Mouse (Mus musculus) layer of hippocampus, postnatal 36 days (tissue): ENCODE data around the gene Rell1. TPM values are rescaled to one million over a fixed set of nuclear protein-coding genes. Genes with fewer than 3 reads are reported as not detected.

Source experiments
- DNase-seq, 2 experiments: peaks; one replicate each; pipeline ENCODE4 v3.0.0; 2022
- total RNA-seq, 2 experiments: library from RNA; stranded (reverse); gene quantifications; 2 replicates each; pipeline ENCODE4 v1.2.3; 2021

Rell1 gene
- total RNA-seq = 10 to 100 TPM; 10.8 to 11.2 TPM

DNA sequence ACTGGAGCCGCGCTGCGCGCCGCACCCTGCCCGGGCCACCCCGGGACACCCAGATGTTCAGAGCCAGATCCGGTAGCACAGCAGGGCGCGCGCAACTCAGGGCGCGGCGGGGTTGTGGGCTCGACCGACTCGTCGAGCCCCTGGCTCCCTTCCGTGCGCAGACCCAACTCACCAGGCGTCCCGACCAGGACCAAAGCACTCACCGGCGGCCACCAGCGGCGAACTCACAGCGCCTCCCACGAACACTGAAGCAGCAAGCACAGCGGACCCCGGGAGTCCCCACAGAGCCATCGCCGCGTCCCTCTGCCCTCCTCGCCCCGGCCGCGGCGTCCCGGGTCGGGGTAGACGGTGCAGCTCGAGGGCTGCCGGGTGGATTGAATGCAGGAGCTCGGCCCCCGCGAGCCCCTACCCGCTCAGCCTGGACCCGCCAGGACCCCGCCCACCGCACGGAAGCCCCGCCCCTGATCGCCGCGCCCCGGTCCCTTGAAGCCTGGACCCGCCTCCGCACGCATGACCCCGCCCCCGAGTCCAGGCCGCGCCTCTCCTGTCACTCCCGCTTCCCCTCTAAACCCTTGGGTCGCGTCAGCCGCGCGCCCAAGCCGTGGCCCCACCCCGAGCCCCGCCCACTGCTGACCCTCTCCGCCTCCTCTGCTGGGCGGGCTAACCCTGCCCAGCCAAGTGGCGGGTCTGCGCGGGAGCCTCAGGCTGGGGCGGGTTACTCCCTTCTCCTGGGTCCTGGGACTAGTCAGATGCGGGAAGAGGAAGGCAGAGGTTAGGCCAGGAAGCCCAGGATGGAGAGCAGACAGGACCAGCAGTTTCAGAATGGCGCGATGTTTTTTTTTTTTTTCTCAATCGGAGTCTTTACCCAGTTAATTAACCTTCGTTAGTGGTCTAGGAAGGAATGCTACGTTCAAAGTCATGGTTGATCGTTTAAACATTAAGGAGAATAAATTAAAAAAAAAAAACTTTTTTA is at the start of gene Rell1:
Gene Rell1, minus strand, starts transcription at position 455 of the 973 bp plus-strand sequence.
- peak; percentile 91 to 92 for DNase-seq

DNA sequence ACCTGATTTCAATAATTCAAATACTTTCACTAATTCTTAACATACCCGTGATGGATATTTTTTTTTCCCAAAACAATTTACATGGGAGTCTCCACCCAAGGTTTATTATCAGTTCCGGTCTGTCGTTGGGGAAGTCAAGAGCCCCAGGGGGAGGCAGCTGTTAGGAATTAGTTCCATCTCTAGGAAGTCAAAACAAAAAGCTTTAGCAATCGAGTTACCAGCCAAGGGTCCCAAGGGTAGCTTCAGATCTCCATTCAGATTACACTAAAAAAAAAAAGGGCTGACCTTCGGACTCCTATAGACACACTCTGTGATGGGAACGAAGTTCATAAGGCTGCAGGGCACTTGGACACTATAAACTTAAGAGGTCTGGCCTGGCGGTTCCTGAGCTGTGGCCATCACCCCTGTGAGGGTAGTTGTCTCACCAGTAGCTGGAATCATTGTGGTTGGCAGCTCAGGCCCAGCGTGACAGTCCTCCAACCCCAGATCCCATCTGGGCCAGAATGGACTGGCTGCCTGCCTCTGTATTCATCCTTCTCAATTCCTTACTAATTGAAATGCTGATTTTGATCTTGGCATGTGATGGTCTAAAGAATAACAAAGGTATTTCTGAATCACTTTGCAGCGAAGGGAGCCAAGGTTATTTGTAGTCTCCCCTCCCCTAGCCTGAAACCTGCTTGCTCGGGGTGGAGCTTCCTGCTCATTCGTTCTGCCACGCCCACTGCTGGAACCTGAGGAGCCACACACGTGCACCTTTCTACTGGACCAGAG is 44.1 kb upstream of the Rell1 start:
- DNase-seq = no peak

DNA sequence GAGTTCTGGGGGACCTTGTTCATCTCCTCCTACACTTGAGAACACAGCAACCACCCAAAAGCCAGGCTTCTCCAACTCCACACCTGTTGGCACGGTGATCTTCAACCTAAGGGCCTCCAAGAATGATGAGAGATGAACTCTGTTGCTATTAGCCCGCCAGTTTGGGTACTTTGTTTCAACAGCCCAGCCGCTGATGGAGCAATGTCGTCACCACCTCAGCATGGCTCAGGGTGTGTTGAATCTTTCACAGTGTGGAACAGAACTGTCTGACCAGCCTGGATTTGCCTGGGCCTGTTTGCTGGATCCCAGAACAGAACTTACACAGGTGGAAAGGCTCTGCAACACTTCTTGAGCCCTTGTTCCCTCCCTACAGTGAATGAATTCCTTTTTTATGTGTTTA is 37.9 kb upstream of the Rell1 start:
- no peak for DNase-seq

DNA sequence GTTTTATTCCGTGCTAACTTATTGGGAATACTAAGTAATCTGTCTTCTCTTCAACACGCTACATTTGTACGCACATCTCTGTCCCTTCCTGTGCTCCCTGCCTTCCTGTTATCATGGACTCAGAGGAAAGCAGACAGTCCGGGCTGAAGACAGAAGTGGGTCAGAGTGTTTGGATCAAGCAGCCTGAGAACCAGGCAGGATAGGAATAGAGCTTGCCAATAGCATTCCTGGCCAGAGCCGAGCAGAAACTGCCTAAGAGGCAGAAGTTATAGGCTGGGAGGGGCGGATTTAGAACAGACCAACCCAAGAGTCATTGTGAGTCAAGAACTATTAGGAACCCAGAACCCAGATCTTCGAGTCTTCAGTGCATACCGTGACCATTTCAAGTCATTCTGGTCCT is 34.6 kb upstream of the Rell1 start:
- no peak for DNase-seq

DNA sequence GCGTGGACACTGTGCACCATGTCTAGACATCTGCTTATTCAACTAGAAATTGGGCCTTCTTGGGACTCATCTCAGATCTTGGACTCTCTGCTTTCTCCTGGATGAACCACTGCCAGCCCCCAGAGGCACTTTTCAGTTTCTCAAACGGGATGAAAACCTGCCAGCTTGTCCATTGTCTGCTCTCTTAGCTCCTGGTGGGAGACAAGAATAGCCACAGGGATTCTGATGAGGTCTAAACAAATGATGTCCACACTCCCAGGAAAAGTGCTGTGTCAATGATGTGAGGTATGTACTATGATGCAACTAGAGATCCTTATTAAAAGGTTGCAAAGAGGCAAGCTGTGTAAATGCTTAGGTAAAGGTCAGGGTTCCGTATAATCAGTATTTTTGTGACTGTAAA is 25.2 kb upstream of the Rell1 start:
- no peak for DNase-seq

DNA sequence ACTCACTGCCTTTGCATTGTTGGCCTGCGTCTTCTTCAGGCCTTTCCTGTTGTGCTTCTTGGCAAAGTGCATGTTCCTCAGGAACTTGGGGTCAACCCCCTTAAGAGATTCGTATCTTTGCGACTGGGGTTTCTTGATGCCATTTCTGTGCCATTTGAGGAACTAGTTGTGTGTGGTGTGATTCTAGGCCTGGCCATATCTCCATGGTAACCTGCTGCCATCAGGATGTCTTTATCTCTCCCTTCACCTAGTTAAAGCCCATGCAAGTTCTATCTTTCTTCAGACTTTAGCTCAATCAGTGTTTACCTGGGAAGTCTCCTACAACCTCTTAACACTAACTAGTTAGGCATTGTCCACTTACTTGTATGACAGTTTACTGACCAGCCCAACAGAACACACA is 22.0 kb upstream of the Rell1 start:
- DNase-seq = no peak

DNA sequence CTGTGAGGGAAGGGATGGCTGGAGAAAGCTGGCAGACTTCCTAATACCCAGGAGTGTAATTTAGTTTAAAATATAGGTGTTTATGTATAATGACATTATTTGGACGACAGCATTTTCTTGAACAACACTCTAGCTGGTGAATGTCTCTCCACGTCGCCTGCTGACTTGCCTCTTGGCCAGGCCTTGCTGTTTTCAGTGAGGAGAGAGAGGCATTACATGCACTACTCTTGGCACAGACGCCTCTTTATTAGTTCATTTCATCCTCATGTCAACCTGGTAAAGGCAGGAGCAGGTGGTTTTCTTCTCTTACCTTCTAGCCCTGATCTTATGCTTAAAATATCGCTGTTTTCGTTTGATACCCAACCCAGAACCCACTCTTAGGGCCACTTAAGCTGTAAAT is 17.6 kb upstream of the Rell1 start:
- no peak for DNase-seq

DNA sequence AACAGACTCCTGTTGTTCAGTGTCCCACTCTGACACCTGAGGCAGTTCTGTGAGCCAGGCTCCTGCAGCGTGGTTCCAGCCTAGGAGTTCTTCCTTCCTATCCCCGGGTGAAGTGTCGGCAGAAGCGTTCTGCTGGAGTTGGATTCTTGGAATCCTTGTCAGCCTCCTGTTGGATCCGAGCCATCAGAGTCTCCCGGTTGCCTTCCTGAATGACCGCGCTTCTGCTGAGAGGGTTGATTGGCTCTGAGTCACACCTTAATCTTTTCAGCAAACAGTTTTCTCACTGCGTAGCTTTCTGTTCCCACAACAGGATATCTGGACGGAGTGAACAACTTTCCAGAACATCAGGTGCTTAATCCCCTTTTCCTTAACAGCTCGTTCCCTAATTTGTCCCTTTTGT is 13.6 kb upstream of the Rell1 start:
- no peak for DNase-seq

DNA sequence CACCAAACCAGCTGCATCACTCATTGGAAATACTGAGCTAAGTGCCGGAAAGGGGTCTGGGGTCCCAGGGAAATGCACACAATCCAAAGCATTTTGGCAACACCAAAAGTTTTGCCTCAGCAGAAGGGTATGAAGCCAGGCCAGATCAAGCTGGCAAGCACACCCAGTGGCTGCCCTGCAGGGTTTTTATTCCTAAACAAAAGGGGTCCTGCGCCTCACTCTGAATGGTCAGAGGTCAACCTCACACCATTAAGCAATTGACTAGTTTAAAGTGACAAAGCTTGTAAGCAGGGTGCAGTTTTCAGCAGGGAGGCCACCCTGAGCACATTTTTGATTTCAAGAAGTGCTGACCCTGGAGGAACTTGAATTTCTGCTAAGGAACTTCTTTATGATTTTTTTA is 2.3 kb upstream of the Rell1 start:
- no peak for DNase-seq

DNA sequence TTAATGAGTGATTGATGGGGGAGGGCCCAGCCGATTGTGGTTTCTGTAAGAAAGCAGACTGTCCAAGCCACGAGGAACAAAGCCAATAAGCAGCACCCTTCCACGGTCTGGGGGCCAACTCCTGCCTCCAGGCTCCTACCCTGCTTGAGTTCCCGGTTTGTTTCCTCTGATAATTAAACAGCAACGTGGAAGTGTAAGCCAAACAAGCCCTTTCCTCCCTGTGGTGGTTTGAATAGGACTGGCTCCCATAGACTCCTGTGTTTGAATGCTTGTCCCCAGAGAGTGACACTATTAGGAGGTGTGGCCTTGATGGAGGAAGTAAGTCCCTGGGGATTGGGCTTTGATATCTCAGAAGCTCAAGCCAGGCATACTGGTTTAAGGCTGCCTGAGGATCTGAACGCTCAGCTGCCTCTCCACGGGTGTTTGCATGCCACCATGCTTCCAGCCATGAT is 1.6 kb upstream of the Rell1 start:
- no peak for DNase-seq

DNA sequence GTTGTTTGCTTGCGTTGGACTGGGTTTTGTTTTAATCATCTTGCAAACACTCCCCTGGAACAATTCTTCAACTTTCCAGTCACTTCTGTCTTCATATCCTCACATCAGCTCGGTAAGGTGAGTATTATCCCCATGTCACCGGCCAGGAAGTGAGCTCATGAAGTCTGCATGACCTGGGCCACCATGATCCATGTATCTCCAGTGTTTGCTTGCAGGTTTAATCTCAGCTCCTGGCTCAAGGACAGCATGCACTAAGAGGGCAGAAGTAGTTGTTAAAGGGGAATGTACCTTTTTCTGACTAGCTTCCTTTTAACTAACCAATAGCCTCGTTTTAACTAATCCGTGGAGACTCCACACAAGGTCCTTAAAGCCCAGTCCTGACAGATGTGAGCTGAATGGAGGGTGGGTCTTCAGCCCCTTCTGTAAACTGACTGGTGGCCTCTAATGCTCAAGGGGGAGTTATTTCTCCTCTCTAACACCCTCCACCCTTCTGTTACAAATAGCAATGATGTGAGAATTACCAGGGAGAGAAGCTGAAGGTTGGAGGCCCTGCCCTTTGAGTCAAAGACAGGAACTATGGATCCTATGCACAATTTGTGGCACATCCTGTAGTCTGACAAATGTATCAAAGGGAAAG is 897 bp upstream of the Rell1 start:
- no peak for DNase-seq

DNA sequence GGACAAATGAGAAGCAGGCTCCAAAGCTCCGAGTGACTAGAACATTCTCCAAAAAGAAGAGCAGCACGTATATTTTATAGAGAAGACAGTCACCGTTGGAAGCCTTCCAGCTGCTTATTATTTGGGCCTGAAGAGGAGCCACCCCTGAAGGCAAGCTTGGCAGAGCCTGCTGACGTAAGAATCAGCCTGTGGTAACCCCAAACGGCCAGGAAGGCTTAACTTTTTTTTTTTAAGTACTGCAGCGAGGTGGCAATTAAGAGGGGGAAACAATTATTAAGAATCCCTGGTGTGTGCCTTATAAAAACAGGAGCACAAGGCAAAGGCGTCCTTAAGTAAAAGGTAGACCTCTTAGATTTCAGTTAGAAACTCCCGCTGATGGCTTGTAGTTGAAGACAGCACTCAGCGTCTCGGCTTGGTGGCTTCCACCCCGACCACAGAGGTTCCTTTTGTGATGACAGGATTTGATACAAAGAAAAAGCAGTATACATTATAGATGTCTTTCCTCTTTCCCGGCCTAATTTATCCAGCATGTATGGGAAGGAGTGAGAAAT is 1.0 kb downstream of the Rell1 start:
- DNase-seq = no peak

DNA sequence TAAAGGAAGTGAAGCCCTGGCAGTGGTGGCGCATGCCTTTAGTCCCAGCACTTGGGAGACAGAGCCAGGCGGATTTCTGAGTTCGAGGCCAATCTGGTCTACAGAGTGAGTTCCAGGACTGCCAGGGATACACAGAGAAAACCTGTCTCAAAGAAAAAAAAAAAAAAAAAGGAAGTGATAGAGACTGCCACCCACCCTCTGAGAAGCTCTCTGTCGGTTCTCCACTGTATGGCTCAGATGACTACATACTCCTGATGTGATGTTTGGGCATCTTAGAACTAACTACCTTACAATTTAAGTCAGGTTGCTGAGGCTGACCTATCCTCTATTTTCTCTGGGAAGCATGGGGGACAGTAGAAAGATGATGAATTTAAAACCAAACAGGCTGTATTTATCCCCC is 2.3 kb downstream of the Rell1 start:
- no peak for DNase-seq

DNA sequence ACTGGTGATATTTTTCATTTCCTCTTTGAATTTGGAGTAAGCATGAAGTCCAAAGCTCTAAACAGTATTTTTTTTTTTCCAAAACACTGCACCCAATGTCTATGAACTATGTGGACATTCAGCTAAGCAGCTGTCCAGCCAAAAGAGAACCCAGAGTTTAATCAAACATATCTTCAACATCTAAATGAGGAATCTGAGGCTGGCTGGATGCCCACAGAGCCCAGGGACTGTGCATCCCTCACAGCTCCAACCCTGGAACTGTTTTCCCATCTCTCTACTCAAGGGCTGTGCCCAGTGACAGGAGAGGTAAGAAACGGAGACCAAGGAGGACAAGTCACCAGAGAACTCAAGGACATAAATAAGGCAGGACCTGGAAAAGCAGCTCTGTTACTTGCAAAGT is 2.8 kb downstream of the Rell1 start:
- no peak for DNase-seq

DNA sequence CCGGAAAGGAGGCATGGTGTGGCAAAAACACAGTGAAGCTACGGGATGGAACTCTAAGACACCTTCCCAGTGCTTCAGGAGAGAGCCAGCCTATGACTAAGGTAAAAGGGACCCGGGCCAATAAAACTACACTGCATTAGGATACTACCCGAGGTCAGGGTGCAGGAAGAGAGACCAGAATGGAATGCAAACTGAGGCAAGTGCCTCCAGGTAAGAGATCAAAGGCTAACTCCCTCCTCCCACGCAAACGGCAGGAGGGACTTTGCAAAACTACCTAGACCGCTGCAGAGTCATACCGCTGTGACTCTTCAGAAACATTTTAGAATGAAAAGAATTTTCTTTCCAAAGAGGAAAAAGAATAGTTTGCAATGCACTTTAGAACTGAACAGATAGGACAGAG is 4.1 kb downstream of the Rell1 start:
- DNase-seq = no peak

DNA sequence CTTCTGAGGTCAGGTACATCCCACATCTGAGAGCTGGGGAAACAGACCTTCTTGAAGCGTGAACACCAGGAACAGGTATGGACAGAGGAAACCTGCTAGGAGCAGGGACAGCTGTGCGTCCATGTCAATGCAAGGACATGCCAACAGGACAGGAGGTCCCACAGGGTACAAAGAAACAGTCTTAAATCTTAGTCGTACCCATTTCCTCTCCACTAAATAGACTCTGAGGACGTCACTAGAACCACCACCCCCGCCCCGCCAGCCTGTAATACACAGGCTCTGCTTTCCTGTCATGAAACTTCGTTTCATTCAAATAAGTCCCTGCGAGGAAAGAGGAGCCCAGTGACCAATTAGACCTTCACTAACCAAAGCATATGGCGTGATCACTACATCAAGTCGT is 7.0 kb downstream of the Rell1 start:
- DNase-seq = no peak

DNA sequence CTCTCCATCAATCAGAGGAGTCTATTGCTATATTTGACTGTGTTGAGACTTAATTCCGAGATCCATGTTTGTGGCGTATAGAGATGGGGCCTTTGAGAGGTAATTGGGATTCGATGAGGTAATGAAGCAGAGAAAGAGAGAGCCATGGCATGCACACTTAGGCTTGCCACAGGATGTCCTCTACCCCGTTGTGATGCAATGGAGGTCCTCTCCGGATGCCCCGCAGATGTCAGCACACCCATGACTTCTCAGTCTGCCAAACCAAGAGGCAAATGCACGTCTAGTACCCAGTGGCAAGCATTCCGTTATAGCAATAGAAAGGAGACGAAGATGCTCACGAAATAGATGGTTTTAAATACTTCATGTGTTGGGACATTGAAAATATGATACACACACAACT is 8.1 kb downstream of the Rell1 start:
- no peak for DNase-seq

DNA sequence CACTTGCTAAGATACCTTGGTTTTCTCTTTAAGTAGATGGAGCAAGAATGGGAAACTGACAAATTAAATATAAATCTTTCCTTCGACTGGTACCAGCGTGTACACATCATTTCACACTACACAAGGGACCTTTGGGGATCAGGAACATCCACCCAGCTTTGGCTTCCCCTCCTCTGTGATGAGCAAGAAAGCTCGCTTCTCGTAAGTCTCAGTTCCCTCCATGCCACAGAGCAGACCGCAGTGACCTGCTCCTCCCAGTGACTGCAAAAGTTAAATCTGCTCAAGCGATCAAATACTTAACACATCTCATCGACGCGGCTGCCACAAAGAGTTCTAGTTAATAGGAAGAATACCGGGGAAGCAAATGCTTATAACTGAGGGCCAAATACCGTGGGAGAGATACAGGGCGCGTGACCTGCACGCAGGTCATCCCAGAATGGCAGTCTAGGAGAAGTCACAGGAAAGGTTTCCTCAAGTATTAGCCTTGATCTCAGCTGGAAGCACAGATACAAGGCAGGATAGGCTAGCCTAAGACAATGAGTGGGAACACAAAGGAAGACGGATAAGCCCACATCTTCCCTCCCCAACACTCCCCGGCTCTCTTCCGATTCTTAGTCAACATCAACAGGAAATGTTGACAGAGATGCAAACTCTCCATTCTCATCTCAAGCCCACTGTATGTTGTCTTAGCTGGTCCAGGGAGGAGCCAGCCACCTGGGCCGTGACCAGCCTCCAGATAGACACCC is 9.6 kb downstream of the Rell1 start:
- no peak for DNase-seq

DNA sequence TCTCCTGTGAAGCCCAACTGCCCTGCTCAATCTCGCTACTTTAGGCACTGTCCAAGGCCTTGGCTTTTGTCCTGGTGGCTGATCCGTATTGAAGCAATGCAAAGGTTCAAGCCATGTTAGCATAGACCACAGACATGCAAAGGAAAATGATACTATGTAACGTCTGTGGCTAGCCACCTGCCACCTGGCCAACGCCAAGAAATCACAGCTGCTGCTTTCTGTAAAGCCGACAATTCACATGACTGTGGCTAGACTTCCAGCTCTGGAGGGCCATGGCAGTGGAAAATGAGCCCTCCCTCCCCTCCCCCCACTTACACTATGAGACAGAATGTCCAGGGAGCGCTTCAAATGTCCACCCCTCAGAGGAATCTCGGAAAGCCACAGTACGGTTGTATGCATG is 11.1 kb downstream of the Rell1 start:
- DNase-seq = no peak

DNA sequence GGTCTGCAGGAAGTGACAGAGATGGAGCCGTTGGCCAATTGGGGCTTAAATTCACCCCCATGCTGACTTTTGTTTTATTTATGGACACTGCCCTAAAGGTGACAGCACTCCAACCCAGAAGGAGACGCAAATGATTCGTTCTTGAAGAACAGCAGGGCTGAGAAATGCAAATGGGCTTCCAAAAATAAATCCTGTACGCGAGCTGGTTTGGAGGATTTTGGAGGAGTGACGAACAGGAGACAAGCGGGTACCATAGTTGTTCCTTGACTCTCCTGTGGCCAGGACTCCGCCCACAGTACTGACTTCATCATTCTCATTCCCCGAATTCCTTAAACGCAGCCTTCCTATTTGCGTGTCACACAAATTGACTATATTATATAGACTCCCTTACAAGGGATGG is 12.3 kb downstream of the Rell1 start:
- DNase-seq = no peak

DNA sequence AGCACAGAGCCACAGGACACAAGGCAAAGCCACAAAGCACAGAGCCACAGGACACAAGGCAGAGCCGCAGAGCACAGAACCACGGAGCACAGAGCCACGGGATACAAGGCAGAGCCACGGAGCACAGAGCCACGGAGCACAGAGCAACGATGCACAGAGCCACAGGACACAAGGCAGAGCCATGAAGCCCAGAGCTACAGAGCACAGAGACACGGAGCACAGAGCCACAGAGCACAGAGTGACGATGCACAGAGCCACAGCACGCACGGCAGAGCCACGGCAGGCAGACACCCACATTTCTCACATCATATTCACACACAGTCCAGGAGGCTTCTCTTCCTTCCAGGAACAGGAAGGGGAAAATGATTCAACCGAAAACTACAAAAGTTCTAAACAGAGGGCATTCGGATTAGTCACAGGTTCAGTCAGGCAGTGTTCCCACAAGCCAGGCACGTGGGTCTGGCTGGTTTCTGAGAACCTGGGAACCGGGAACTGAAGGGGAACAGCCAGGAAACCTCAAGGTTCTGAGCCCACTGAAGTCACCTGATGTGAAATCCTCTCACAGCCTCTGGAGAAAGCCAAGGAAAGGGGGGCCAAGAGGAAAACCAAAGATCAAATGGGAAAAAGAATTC is 15.2 kb downstream of the Rell1 start:
- no peak for DNase-seq

DNA sequence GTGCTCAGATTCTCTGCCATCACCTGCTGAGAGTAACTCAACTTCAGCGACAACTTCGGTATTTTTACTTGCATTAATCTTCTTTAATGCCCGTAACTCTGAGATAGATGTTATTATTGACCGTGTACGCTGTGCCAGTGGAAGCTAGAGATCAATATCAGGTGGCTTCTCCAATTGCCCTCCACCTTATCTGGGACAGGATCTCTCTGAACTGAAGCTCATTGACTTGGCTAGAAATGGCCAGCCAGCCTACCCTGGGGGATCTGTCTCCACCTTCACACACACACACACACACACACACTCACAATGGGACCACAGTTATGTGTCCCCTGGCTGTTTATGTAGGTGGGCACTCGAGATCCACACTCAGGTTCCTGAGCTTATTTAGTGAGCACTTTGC is 16.7 kb downstream of the Rell1 start:
- DNase-seq = no peak
